8 mouse cellular contexts compared by ENCODE assay signal in the genomic region with DNA sequence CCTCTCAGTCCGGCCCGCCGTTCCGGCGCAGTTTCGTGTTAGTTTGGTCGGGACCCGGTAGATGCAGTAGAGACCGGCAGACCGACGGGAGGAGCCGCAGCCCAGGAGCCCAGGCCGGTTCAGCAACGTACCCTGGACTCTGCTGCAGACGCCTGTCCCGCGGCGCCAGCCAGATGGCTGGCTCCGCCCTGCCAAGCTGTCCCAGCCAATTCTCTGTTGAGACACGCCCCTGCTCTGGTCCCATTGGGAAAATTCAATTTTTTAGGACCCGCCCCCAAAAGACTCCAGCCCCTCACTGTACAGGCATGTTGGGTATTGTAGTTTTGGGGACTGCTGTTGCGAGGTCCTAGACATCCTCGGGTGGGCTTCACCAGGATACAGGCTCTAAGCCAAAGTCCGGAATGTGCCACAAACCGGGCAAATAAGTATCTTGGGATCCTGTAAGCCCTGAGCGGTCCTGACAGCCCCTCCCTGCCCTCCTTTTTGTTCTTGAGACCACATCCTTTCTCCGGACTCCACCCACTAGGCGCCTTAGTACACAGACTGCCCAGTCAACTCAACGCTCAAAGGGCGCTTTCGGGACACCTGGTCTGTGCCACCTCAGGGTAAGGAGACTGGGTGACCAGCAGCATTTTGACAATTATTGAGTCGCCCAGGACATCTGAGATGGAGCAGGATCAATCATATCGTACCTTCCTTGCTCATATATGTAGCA. TPM values are rescaled to one million over a fixed set of nuclear protein-coding genes. Genes with fewer than 3 reads are reported as not detected.
DNase-seq lines count a peak whose midpoint lies in the region; ATAC-seq and TF ChIP-seq lines count a peak whose summit lies in the region.

No protein-coding gene starts in this region.

- H3K4me2 ChIP-seq in forebrain, embryonic 13.5 days, result peak overlapping the region; percentile 70
- H3K4me2 ChIP-seq in neural tube, embryonic 15.5 days, result peak overlapping the region; percentile 98

- H3K4me3 ChIP-seq in E14TG2a.4 (replicated peaks; ENCODE audit: low read length), result peak overlapping the region; percentile 84
- H3K4me3 ChIP-seq in forebrain, embryonic 13.5 days, result peak overlapping the region; percentile 55
- H3K4me3 ChIP-seq in neural tube, embryonic 15.5 days (replicated peaks), result peak overlapping the region; percentile 48

- H3K4me1 ChIP-seq in E14TG2a.4 (replicated peaks; ENCODE audit: low read depth, low read length), result peaks cover 86% of the 10 kb centered on the region
- H3K4me1 ChIP-seq in forebrain, embryonic 13.5 days, result peaks cover 35% of the 10 kb centered on the region
- peaks cover 22% of the 10 kb centered on the region for H3K4me1 ChIP-seq in neural tube, embryonic 15.5 days

- no peak for TF ChIP-seq CTCF in E14TG2a.4 (conservative IDR thresholded peaks at IDR 0.05; ENCODE audit: low read length)

- intact Hi-C loops in heart, postnatal 14 days (cut with DNase I), result loop anchor here (5.0 kb wide), 2 partner anchors 33 to 108 kb away; partner anchors contain the start of gene Morc2a

- peaks cover 12% of the 10 kb centered on the region for H3K36me3 ChIP-seq in E14TG2a.4 (ENCODE audit: insufficient read depth, low read length)
- no peaks in the 10 kb centered on the region for H3K36me3 ChIP-seq in forebrain, embryonic 13.5 days (ENCODE audit: poor library complexity, severe bottlenecking)
- H3K36me3 ChIP-seq in neural tube, embryonic 15.5 days, result no peaks in the 10 kb centered on the region

- peaks cover under 1% of the 10 kb centered on the region; the same call in 1 of the 2 replicates for H3K9me3 ChIP-seq in E14TG2a.4 (ENCODE audit: low read length)
- H3K9me3 ChIP-seq in forebrain, embryonic 13.5 days (replicated peaks), result no peaks in the 10 kb centered on the region; the same call in 1 of the 2 replicates
- H3K9me3 ChIP-seq in neural tube, embryonic 15.5 days (replicated peaks), result no peaks in the 10 kb centered on the region

- 6% methylated on average over 33 of the region's 33 CpGs for WGBS in forebrain, embryonic 13.5 days
- WGBS in neural tube, embryonic 15.5 days, result 5% methylated on average over 33 of the region's 33 CpGs

- peak; percentile 91 to 94 for DNase-seq in heart, postnatal 14 days
- peak; percentile 92 for DNase-seq in layer of hippocampus, adult 11-12 months (ENCODE audit: low spot score)
- peak; percentile 94 to 97 for DNase-seq in lung, adult 18-20 months
- peak; percentile 88 for DNase-seq in testis, postnatal 14 days (ENCODE audit: low spot score)

- peaks cover 7% of the 10 kb centered on the region; the same call in 1 of the 2 replicates for H3K27me3 ChIP-seq in E14TG2a.4 (ENCODE audit: insufficient read depth, low read length)
- H3K27me3 ChIP-seq in forebrain, embryonic 13.5 days, result no peaks in the 10 kb centered on the region
- H3K27me3 ChIP-seq in neural tube, embryonic 15.5 days (replicated peaks), result no peaks in the 10 kb centered on the region

- H3K9ac ChIP-seq in forebrain, embryonic 13.5 days, result peak overlapping the region; percentile 72
- H3K9ac ChIP-seq in neural tube, embryonic 15.5 days (replicated peaks), result peak overlapping the region; percentile 51

- peak; percentile 81 for ATAC-seq in cerebellum, adult (ENCODE audit: insufficient number of reproducible peaks, low FRiP score, low TSS enrichment)
- peak; percentile 96 for ATAC-seq in forebrain, embryonic 13.5 days
- ATAC-seq in neural tube, embryonic 15.5 days (ENCODE audit: low FRiP score), result peak; percentile 92

- H3K27ac ChIP-seq in forebrain, embryonic 13.5 days, result no peak overlapping the region
- no peak overlapping the region; the same call in 1 of the 2 replicates for H3K27ac ChIP-seq in neural tube, embryonic 15.5 days (replicated peaks)

RNA-seq across cellular contexts. Expression of gene Smtn, which starts 1.1 kb away (rescaled TPM):
- polyA plus RNA-seq in forebrain, embryonic 13.5 days (2015; fragmentation: Nextera tagmentation; extraction: Ambion mirVana), result 21.8 and 21.9 TPM in 2 replicates
- 100 to 1,000 TPM; 196 to 205 TPM for total RNA-seq in heart, postnatal 14 days (2021)
- polyA plus RNA-seq in neural tube, embryonic 15.5 days (2015; fragmentation: Nextera tagmentation; extraction: Ambion mirVana), result 18.5 and 28.1 TPM in 2 replicates

RNA-seq across cellular contexts. Expression of gene Selenom, which starts 24.8 kb away (rescaled TPM):
- 28.2 and 30.3 TPM in 2 replicates for polyA plus RNA-seq in forebrain, embryonic 13.5 days (2015; fragmentation: Nextera tagmentation; extraction: Ambion mirVana)
- 10 to 100 TPM; 42.1 to 44.0 TPM for total RNA-seq in heart, postnatal 14 days (2021)
- 174 and 188 TPM in 2 replicates for polyA plus RNA-seq in neural tube, embryonic 15.5 days (2015; fragmentation: Nextera tagmentation; extraction: Ambion mirVana)

RNA-seq across cellular contexts. Expression of gene Inpp5j, which starts 34.6 kb away (rescaled TPM):
- 1.1 and 1.5 TPM in 2 replicates for polyA plus RNA-seq in forebrain, embryonic 13.5 days (2015; fragmentation: Nextera tagmentation; extraction: Ambion mirVana)
- 10 to 100 TPM; 18.9 to 21.7 TPM for total RNA-seq in heart, postnatal 14 days (2021)
- 11.6 TPM in 2 replicates for polyA plus RNA-seq in neural tube, embryonic 15.5 days (2015; fragmentation: Nextera tagmentation; extraction: Ambion mirVana)

RNA-seq across cellular contexts. Expression of gene Pla2g3, which starts 51.2 kb away (rescaled TPM):
- 0.44 and 0.58 TPM in 2 replicates for polyA plus RNA-seq in forebrain, embryonic 13.5 days (2015; fragmentation: Nextera tagmentation; extraction: Ambion mirVana)
- under 1 TPM; 0.10 to 0.22 TPM for total RNA-seq in heart, postnatal 14 days (2021)
- 2.4 and 3.7 TPM in 2 replicates for polyA plus RNA-seq in neural tube, embryonic 15.5 days (2015; fragmentation: Nextera tagmentation; extraction: Ambion mirVana)
